Mouse (Mus musculus) hindbrain, embryonic 16.5 days (tissue): ENCODE data around the gene Rgs14. TPM values are rescaled to one million over a fixed set of nuclear protein-coding genes. Genes with fewer than 3 reads are reported as not detected.

Experiments
- ATAC-seq: fragments of 200-750 bp; cut with Nextera tagmentation; 2 replicates; pipeline ENCODE4 v1.8.0; 2017; ENCODE audit warnings: moderate TSS enrichment, moderate library complexity
- H3K27ac ChIP-seq: fragments of 300-500 bp; sonication (generic); 2 replicates; pipeline ENCODE4 v1.5.1; 2014; ENCODE audit warnings: low read depth, mild to moderate bottlenecking, control low read depth, low read length, moderate library complexity
- H3K27me3 ChIP-seq: fragments of 300-500 bp; sonication (generic); replicated peaks from 2 replicates; pipeline ENCODE4 v1.6.1; 2014; ENCODE audit warnings: low read length; ENCODE audit not compliant: control insufficient read depth, insufficient read depth
- H3K36me3 ChIP-seq: fragments of 300-500 bp; sonication (generic); 2 replicates; pipeline ENCODE4 v1.6.1; 2014; ENCODE audit warnings: mild to moderate bottlenecking, low read length, moderate library complexity, mixed read lengths; ENCODE audit not compliant: control insufficient read depth, insufficient read depth
- H3K4me1 ChIP-seq: fragments of 300-500 bp; sonication (generic); 2 replicates; pipeline ENCODE4 v1.6.1; 2014; ENCODE audit warnings: low read depth, low read length; ENCODE audit not compliant: control insufficient read depth, insufficient read depth
- H3K4me2 ChIP-seq: fragments of 300-500 bp; sonication (generic); 2 replicates; pipeline ENCODE4 v1.6.1; 2014; ENCODE audit warnings: mild to moderate bottlenecking, low read length, control low read depth, moderate library complexity
- H3K4me3 ChIP-seq: fragments of 300-500 bp; sonication (generic); 2 replicates; pipeline ENCODE4 v1.5.1; 2014; ENCODE audit warnings: mild to moderate bottlenecking, low read length, control low read depth, moderate library complexity
- H3K9ac ChIP-seq: fragments of 300-500 bp; sonication (generic); 2 replicates; pipeline ENCODE4 v1.6.1; 2014; ENCODE audit warnings: low read depth, mild to moderate bottlenecking, control low read depth, low read length, moderate library complexity
- H3K9me3 ChIP-seq: fragments of 300-500 bp; sonication (generic); 2 replicates; pipeline ENCODE4 v1.6.1; 2014; ENCODE audit warnings: mild to moderate bottlenecking, low read length, moderate library complexity; ENCODE audit not compliant: control insufficient read depth
- WGBS: fragments of 180-500 bp; shearing (Covaris S2); extraction: QIAGEN DNeasy Blood & Tissue Kit; methylation state at CpG from one replicate; pipeline ENCODE4 v1.1.7; 2014; 5-methylcytosine and 5-hydroxymethylcytosine counted together
- polyA plus RNA-seq: library from polyadenylated mRNA; unstranded; fragments of >200 nt; fragmentation: Nextera tagmentation; extraction: Ambion mirVana; gene quantifications from 2 replicates; pipeline ENCODE4 v1.2.1, GENCODE M21; 2015

The Rgs14 gene
- 0.27 and 0.44 TPM in 2 replicates for polyA plus RNA-seq

DNA sequence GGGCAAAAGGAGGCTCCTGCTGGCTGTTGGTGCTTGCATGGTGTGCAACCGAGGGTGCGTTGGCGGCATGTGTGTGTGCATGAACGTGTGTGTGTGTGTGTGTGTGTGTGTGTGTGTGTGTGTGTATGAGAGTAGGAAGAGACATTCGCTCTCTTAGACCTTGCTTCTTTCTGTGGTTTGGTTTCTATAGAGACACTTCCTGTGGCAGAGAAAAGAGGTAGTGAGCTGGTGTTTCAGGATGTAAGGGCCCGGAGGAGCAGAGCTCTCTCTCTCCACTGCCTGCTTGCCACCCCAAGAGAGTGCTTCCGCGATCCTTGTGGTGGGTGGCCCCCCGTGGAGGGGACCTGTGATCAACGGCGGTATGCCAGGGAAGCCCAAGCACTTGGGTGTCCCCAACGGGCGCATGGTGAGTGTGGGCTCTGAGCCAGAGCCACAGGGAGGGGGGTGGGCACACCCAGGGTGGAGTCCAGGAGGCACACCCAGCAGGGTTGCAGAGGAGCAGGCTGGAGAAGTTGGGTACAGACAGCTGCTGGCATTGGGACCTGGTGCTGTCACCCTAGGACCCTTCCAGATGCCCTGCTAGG is at the start of gene Rgs14:
Gene Rgs14, plus strand, starts transcription at position 202 of the 584 bp plus-strand sequence.
- H3K4me2 ChIP-seq: no peak within 1 kb of the TSS
- 70% methylated on average over 13 of the region's 13 CpGs for WGBS
- no peaks in the 10 kb centered on the region for H3K4me1 ChIP-seq
- no peak within 1 kb of the TSS for H3K4me3 ChIP-seq
- H3K9me3 ChIP-seq: no peaks in the 10 kb centered on the region
- no peaks in the 10 kb centered on the region; the same call in none of the 2 replicates for H3K27me3 ChIP-seq
- H3K27ac ChIP-seq: no peak within 1 kb of the TSS
- ATAC-seq: no peak
- H3K9ac ChIP-seq: no peak within 1 kb of the TSS
- H3K36me3 ChIP-seq: no peaks in the 10 kb centered on the region

DNA sequence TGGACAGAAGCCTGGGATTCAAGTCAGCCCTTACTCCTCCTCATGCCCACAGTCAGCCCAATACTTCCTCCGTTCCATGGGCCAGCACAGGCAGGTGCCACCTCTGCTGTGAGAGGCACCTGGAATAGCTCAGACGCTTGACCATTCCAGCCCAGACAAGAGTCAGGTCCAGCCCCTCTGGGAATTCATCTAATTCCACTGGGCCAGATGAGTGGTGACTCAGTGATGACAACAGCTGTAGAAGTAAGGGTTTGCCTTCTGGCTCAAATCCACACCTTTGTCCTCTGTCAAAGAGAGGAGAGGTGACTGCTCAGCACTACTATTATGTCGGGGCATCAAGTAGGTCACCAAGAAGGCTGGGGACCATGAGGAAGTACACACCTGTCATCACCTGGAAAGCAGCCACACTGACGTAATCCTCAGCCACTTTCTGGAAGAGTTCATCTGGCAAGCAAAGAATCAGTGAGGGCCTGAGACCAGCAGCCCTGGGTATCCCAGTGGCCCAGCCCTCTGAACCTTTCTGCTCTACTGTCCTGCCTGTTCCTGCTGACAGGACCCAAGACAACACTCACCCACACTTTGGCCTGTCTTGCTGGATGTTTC is 49.5 kb upstream of the Rgs14 start, which contains the start of gene Prelid1:
Gene Prelid1, plus strand, starts transcription at position 570 of the 603 bp plus-strand sequence.
- no peaks in the 10 kb centered on the region for H3K9me3 ChIP-seq
- peak within 1 kb of the TSS; percentile 73 for H3K27ac ChIP-seq
- H3K4me1 ChIP-seq: peaks cover 22% of the 10 kb centered on the region
- peaks cover 13% of the 10 kb centered on the region for H3K36me3 ChIP-seq
- H3K9ac ChIP-seq: peak within 1 kb of the TSS; percentile 90
- H3K4me2 ChIP-seq: peak within 1 kb of the TSS; percentile 66
- H3K27me3 ChIP-seq: no peaks in the 10 kb centered on the region
- ATAC-seq: no peak
- WGBS: 90% methylated on average over 4 of the region's 4 CpGs
- H3K4me3 ChIP-seq: peak within 1 kb of the TSS; percentile 84

- peak within 1 kb of the TSS; percentile 90 for H3K9ac ChIP-seq
- under 1% methylated on average over 73 of the region's 73 CpGs for WGBS
- ATAC-seq: peak; percentile 94
- no peaks in the 10 kb centered on the region for H3K27me3 ChIP-seq
- peaks cover 22% of the 10 kb centered on the region for H3K4me1 ChIP-seq
- peaks cover 15% of the 10 kb centered on the region for H3K36me3 ChIP-seq
- H3K9me3 ChIP-seq: no peaks in the 10 kb centered on the region
- peak within 1 kb of the TSS; percentile 66 for H3K4me2 ChIP-seq
- H3K4me3 ChIP-seq: peak within 1 kb of the TSS; percentile 84
- peak within 1 kb of the TSS; percentile 73 for H3K27ac ChIP-seq
Measured at GRCm38 (mm10) chr13:55321434-55322129, 48.0 kb upstream of the Rgs14 start, which contains the start of gene Rab24. Gene Rab24, minus strand, starts transcription at chr13:55321946.

- WGBS: 1% methylated on average over 30 of the region's 31 CpGs
- peak overlapping the region; percentile 66 for H3K4me2 ChIP-seq
- peaks cover 15% of the 10 kb centered on the region for H3K36me3 ChIP-seq
- no peaks in the 10 kb centered on the region for H3K9me3 ChIP-seq
- peak overlapping the region; percentile 90 for H3K9ac ChIP-seq
- peak overlapping the region; percentile 73 for H3K27ac ChIP-seq
- H3K4me1 ChIP-seq: peaks cover 26% of the 10 kb centered on the region
- no peaks in the 10 kb centered on the region for H3K27me3 ChIP-seq
- peak overlapping the region; percentile 84 for H3K4me3 ChIP-seq
- ATAC-seq: peak; percentile 54
Measured at GRCm38 (mm10) chr13:55322130-55322825, 47.3 kb upstream of the Rgs14 start.

DNA sequence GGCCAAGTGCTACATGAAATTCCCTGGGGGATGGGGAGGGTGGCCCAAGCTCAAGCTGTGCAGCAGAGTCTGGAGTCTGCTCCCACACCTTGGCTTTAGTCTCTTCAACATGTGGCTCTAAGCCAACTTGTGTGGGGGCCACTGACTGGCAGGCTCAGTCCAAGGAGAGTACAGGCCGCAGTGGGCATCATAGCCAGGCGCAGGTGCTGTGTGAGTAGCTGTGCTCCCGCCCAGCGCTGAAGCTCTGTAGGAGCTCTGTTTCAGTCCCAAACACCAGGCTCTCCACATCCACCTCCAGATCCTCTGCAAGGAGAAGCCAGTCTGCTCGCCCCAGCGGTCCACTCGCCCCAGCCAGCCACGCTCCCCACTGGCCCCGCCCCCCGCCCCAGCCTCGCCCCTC is 43.9 kb upstream of the Rgs14 start:
- no peak overlapping the region for H3K4me2 ChIP-seq
- H3K9ac ChIP-seq: no peak overlapping the region
- no peak overlapping the region for H3K27ac ChIP-seq
- H3K9me3 ChIP-seq: no peaks in the 10 kb centered on the region
- no peaks in the 10 kb centered on the region for H3K27me3 ChIP-seq
- peaks cover 15% of the 10 kb centered on the region for H3K36me3 ChIP-seq
- ATAC-seq: no peak
- H3K4me3 ChIP-seq: no peak overlapping the region
- 75% methylated on average over 11 of the region's 11 CpGs for WGBS
- H3K4me1 ChIP-seq: peaks cover 42% of the 10 kb centered on the region

DNA sequence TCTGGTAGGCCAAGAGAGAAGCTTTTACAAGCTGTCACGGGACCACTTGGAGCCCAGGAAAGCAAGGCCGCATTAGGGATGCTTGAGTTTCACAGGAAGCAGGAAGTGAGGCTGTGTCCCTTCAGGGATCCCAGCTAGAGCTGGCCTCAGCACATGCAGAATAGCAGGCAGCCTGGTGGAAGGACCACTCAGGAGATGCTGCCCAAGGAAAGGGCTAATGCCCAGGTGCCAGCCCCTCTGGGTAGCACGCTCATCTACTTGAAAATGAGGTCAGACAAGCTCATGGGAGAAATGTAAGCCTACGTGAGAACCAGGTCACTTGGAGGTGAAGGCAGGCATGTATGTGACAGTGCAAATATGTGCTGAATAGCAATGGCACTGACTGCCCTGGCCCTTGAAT is 42.4 kb upstream of the Rgs14 start:
- WGBS: 55% methylated on average over 4 of the region's 4 CpGs
- no peak overlapping the region for H3K4me3 ChIP-seq
- H3K27me3 ChIP-seq: no peaks in the 10 kb centered on the region
- ATAC-seq: no peak
- H3K36me3 ChIP-seq: peaks cover 15% of the 10 kb centered on the region
- no peaks in the 10 kb centered on the region for H3K9me3 ChIP-seq
- peaks cover 38% of the 10 kb centered on the region for H3K4me1 ChIP-seq
- no peak overlapping the region for H3K9ac ChIP-seq
- peak overlapping the region; percentile 15 for H3K4me2 ChIP-seq
- H3K27ac ChIP-seq: peak overlapping the region; percentile 65; the same call in 1 of the 2 replicates

GRCm38 (mm10) chr13:55327633-55328032 is 41.9 kb upstream of the Rgs14 start:
- Histone ChIP-seq H3K4me3 (no peak overlapping the region), H3K27ac (0 out of 2 replicates have a peak overlapping the region, but pooled peaks have one; percentile 65), H3K27me3 (no peaks in the 10 kb centered on the region), H3K9ac (no peak overlapping the region), H3K9me3 (no peaks in the 10 kb centered on the region), H3K4me2 (peak overlapping the region; percentile 95), H3K4me1 (peaks cover 36% of the 10 kb centered on the region), H3K36me3 (peaks cover 15% of the 10 kb centered on the region)
- WGBS: 42% methylated on average over 8 of the region's 8 CpGs
- ATAC-seq: peak; percentile 40

DNA sequence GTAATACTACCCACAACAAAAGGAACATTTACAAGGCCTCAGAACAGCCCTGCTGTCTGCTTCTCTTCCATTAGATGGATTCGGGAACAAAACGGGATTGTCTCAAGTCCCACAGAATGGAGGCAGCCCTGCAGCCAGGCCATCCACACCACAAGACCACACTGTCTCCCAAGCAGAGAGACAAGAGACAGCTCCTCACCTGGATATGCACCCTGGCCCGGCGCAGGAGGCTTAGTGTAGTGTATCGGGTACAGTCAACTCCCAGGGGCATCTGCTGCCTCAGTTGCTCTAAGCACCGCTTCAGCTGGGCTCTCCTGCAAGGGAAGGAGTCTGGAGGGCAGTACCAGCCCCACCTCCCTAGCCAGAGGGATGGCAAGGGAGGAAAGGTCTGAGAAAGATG is 41.4 kb upstream of the Rgs14 start:
- H3K9me3 ChIP-seq: no peaks in the 10 kb centered on the region
- H3K36me3 ChIP-seq: peaks cover 15% of the 10 kb centered on the region
- H3K4me1 ChIP-seq: peaks cover 31% of the 10 kb centered on the region
- no peak overlapping the region for H3K27ac ChIP-seq
- no peak for ATAC-seq
- peak overlapping the region; percentile 86; the same call in 1 of the 2 replicates for H3K4me3 ChIP-seq
- peak overlapping the region; percentile 95 for H3K4me2 ChIP-seq
- H3K27me3 ChIP-seq: no peaks in the 10 kb centered on the region
- no peak overlapping the region; the same call in 1 of the 2 replicates for H3K9ac ChIP-seq
- 88% methylated on average over 6 of the region's 6 CpGs for WGBS
